Mouse (Mus musculus): ENCODE measurements around the gene 5031410I06Rik. TPM values are rescaled to one million over a fixed set of nuclear protein-coding genes. Genes with fewer than 3 reads are reported as not detected.
"Not testable (repeated sequence)": the region's sequence is repeated elsewhere in the genome, so short reads cannot be mapped to it uniquely, and the experiment has no call there.

The 5031410I06Rik gene
- polyA plus RNA-seq (2011; ENCODE audit: insufficient read depth, insufficient read length, low replicate concordance, missing spikeins) = not detected in 2 replicates

DNA sequence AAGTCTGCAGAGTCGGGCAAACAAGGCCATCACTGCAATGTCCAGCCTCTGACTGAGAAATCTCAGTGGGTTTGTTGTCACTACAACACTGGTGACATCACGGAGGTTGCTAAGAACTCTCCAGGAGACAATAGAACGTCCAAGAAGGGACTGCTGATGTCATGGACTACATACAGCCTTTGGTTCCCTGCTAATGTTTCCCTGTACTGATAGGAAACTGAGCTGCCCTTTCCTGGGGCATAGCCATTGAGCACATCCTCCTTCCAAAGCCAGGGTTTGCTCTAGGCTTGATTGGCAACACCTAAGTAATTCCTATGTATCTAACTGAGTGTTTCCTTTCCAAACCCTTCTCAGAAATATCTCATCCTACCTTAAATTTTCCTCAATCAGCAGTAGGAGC is at the start of gene 5031410I06Rik:
5031410I06Rik (minus strand) TSS at position 101 of the 400 bp plus-strand sequence.
- H3K4me1 ChIP-seq (ENCODE audit: control insufficient read depth, insufficient read depth, low read length); H3K4me3 ChIP-seq (replicated peaks; ENCODE audit: control insufficient read depth, low read depth, low read length); H3K27ac ChIP-seq (ENCODE audit: control insufficient read depth, insufficient read depth, low read depth, low read length, poor library complexity): not testable (repeated sequence)
- WGBS = no CpG with 5 or more reads among the region's 3 CpGs

DNA sequence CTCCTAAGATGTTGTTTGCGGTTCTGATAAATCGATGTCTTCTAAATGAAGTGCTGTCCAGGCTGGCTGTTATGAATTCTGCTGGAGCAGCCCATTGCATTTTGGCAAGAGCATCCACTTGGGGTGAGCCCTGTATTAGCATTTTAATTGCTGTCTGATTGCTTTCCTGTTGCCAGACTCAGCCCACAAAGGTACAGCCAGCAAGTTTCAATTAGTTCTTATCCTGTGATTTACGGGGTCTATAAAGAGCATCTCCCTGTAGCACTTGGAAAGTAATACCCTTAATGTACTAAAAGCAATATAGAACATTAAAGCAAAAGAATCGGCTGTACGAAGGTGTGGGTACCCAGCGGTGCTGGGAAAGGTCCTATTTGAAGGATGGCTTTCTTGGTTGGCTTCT is 37.7 kb upstream of the 5031410I06Rik start:
- no peak overlapping the region for H3K27ac ChIP-seq (ENCODE audit: control insufficient read depth, insufficient read depth, low read depth, low read length, poor library complexity)
- TF ChIP-seq POLR2A (IDR thresholded peaks at IDR 0.05; ENCODE audit: borderline replicate concordance, control insufficient read depth, low read depth, low read length) (no peak), CTCF (IDR thresholded peaks at IDR 0.05; ENCODE audit: control insufficient read depth, insufficient read depth, low read length) (no peak)
- H3K4me1 ChIP-seq (ENCODE audit: control insufficient read depth, insufficient read depth, low read length) = no peaks in the 10 kb centered on the region
- WGBS = 78% methylated on average over 6 of the region's 6 CpGs
- no peak overlapping the region for H3K4me3 ChIP-seq (replicated peaks; ENCODE audit: control insufficient read depth, low read depth, low read length)

- H3K4me3 ChIP-seq (replicated peaks; ENCODE audit: control insufficient read depth, low read depth, low read length); H3K4me1 ChIP-seq (ENCODE audit: control insufficient read depth, insufficient read depth, low read length); H3K27ac ChIP-seq (ENCODE audit: control insufficient read depth, insufficient read depth, low read depth, low read length, poor library complexity): not testable (repeated sequence)
- WGBS = no CpG with 5 or more reads among the region's 3 CpGs
These were observed 16.2 kb upstream of the 5031410I06Rik start, which contains the start of gene Gm10220 for GRCm38 (mm10) chr5:26121321-26121720. TSS of gene Gm10220 (minus strand) at chr5:26121421.

DNA sequence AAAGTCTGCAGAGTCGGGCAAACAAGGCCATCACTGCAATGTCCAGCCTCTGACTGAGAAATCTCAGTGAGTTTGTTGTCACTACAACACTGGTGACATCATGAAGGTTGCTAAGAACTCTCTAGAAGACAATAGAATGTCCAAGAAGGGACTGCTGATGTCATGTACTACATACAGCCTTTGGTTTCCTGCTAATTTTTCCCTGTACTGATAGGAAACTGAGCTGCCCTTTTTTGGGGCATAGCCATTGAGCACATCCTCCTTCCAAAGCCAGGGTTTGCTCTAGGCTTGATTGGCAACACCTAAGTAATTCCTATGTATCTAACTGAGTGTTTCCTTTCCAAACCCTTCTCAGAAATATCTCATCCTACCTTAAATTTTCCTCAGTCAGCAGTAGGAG is 16.0 kb downstream of the 5031410I06Rik start, which contains the start of gene Gm10471:
Gm10471 (minus strand) TSS at position 101 of the 400 bp plus-strand sequence.
- H3K27ac ChIP-seq (ENCODE audit: control insufficient read depth, insufficient read depth, low read depth, low read length, poor library complexity); H3K4me1 ChIP-seq (ENCODE audit: control insufficient read depth, insufficient read depth, low read length); H3K4me3 ChIP-seq (replicated peaks; ENCODE audit: control insufficient read depth, low read depth, low read length): not testable (repeated sequence)
- WGBS = 55% methylated on average over 1 of the region's 1 CpGs

DNA sequence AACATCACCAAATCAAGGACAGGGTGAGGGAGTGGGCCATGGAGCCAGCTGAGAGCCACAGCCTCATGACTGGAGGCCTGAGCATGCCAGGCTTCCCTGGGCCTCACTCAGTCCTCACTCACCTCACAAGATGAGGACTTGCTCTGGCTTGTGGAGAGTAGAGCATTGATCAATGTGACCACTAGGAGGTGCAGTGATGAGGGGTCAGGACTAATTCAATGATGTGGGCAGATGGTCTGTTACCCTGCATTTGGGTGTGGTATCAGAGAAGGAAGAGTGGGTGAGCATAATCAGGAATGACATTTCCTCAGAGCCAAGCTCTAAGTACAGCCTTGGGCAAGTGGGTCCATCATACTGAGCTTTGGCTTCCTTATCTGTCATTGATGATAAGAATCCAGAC is 26.1 kb downstream of the 5031410I06Rik start:
- not testable (repeated sequence) for H3K27ac ChIP-seq (ENCODE audit: control insufficient read depth, insufficient read depth, low read depth, low read length, poor library complexity); H3K4me1 ChIP-seq (ENCODE audit: control insufficient read depth, insufficient read depth, low read length); H3K4me3 ChIP-seq (replicated peaks; ENCODE audit: control insufficient read depth, low read depth, low read length)

- Histone ChIP-seq H3K4me1 (ENCODE audit: control insufficient read depth, insufficient read depth, low read length) (no peaks in the 10 kb centered on the region), H3K27ac (ENCODE audit: control insufficient read depth, insufficient read depth, low read depth, low read length, poor library complexity) (no peak overlapping the region), H3K4me3 (replicated peaks; ENCODE audit: control insufficient read depth, low read depth, low read length) (no peak overlapping the region)
- 84% methylated on average over 24 of the region's 24 CpGs for WGBS
- no peak for TF ChIP-seq CTCF (IDR thresholded peaks at IDR 0.05; ENCODE audit: control insufficient read depth, insufficient read depth, low read length)
- TF ChIP-seq POLR2A (IDR thresholded peaks at IDR 0.05; ENCODE audit: borderline replicate concordance, control insufficient read depth, low read depth, low read length) = no peak
These were observed 34.4 kb downstream of the 5031410I06Rik start for GRCm38 (mm10) chr5:26070716-26071115.

GRCm38 (mm10) chr5:26058481-26058880 is 46.7 kb downstream of the 5031410I06Rik start, which contains the start of gene Gm7347:
TSS of gene Gm7347 (minus strand) at chr5:26058581.
- H3K4me3 ChIP-seq (replicated peaks; ENCODE audit: control insufficient read depth, low read depth, low read length); H3K27ac ChIP-seq (ENCODE audit: control insufficient read depth, insufficient read depth, low read depth, low read length, poor library complexity); H3K4me1 ChIP-seq (ENCODE audit: control insufficient read depth, insufficient read depth, low read length): not testable (repeated sequence)
- no CpG with 5 or more reads among the region's 2 CpGs for WGBS

Other genes starting within 250 kb of the 5031410I06Rik start
- gene Gm21663, start 163.0 kb downstream of the 5031410I06Rik start, polyA plus RNA-seq (2011; ENCODE audit: insufficient read depth, insufficient read length, low replicate concordance, missing spikeins) = not detected in 2 replicates
- gene Gm21671, start 150.9 kb downstream of the 5031410I06Rik start, polyA plus RNA-seq (2011; ENCODE audit: insufficient read depth, insufficient read length, low replicate concordance, missing spikeins) = not detected in 2 replicates
- gene Gm21680, start 132.7 kb downstream of the 5031410I06Rik start, polyA plus RNA-seq (2011; ENCODE audit: insufficient read depth, insufficient read length, low replicate concordance, missing spikeins) = not detected in 2 replicates
- gene Gm21698, start 116.7 kb downstream of the 5031410I06Rik start, polyA plus RNA-seq (2011; ENCODE audit: insufficient read depth, insufficient read length, low replicate concordance, missing spikeins) = not detected in 2 replicates
- gene Gm1979, start 100.6 kb downstream of the 5031410I06Rik start, polyA plus RNA-seq (2011; ENCODE audit: insufficient read depth, insufficient read length, low replicate concordance, missing spikeins) = not detected in 2 replicates
- gene Gm5862, start 82.4 kb downstream of the 5031410I06Rik start, polyA plus RNA-seq (2011; ENCODE audit: insufficient read depth, insufficient read length, low replicate concordance, missing spikeins) = not detected in 2 replicates
- gene Speer4a, start 65.8 kb downstream of the 5031410I06Rik start, polyA plus RNA-seq (2011; ENCODE audit: insufficient read depth, insufficient read length, low replicate concordance, missing spikeins) = not detected in 2 replicates
- not detected in 2 replicates for gene Gm7347, start 46.8 kb downstream of the 5031410I06Rik start, polyA plus RNA-seq (2011; ENCODE audit: insufficient read depth, insufficient read length, low replicate concordance, missing spikeins)
- gene Gm10471, start 16.1 kb downstream of the 5031410I06Rik start, polyA plus RNA-seq (2011; ENCODE audit: insufficient read depth, insufficient read length, low replicate concordance, missing spikeins) = not detected in 2 replicates
- gene Gm10220, start 16.1 kb upstream of the 5031410I06Rik start, polyA plus RNA-seq (2011; ENCODE audit: insufficient read depth, insufficient read length, low replicate concordance, missing spikeins) = not detected in 2 replicates
- gene Gm7361, start 152.3 kb upstream of the 5031410I06Rik start, polyA plus RNA-seq (2011; ENCODE audit: insufficient read depth, insufficient read length, low replicate concordance, missing spikeins) = not detected in 2 replicates

All from bone marrow, adult 2 months (tissue).